Comparison of ENCODE assay signal across 8 mouse cellular contexts in the genomic region with DNA sequence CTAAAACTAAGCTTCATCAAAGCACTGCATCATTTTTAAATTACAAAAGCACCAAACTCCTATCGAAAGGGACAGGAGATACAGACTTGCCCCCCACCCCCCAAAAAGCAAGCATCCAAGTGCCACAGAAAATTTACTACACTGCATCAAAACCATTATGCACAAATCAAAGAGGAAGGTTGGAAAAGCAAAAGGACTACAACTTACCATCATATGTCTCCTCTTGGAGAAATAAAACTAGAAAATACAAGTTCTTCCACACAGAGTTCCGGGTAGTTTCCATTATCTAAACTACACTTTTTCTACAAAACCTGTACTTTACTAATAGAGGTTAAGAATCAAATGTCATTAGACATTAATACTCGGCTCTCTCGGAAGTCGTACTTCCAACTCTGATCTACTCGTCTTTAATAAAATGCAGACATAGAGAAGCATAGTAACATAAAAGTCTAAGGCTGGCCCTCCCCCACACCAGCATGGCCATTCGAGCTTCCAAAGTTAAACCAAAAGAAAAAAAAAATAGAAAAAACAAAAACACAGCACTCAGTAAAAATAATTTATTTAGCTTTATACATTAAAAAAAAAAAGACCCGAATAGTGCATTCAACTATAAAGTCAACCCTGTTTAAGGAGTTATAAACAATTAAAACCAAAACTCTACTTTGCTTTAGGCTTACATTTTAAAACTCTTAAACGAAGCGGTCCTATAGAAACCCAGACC.
DNase-seq lines count a peak whose midpoint lies in the region; ATAC-seq lines count a peak whose summit lies in the region.

No protein-coding gene starts in this region.

- no peaks in the 10 kb centered on the region for H3K9me3 ChIP-seq in lung, embryonic 16.5 days (ENCODE audit: control insufficient read depth, low read length)
- no peaks in the 10 kb centered on the region for H3K9me3 ChIP-seq in embryonic facial prominence, embryonic 11.5 days (replicated peaks; ENCODE audit: control insufficient read depth, low read length)
- H3K9me3 ChIP-seq in intestine, embryonic 15.5 days = no peaks in the 10 kb centered on the region
- H3K9me3 ChIP-seq in neural tube, embryonic 14.5 days (ENCODE audit: control insufficient read depth, low read length) = no peaks in the 10 kb centered on the region

- DNase-seq in lung, postnatal 14 days = no peak
- DNase-seq in embryonic facial prominence, embryonic 11.5 days (ENCODE audit: low spot score) = peak; percentile 53
- no peak for DNase-seq in layer of hippocampus, adult 8-10 months (ENCODE audit: low spot score in 2 of 2)
- DNase-seq in lung, postnatal 25 days (ENCODE audit: low spot score) = no peak

- H3K9ac ChIP-seq in lung, embryonic 16.5 days (ENCODE audit: low read length) = peak overlapping the region; percentile 100
- peak overlapping the region; percentile 100 for H3K9ac ChIP-seq in embryonic facial prominence, embryonic 11.5 days (replicated peaks; ENCODE audit: low read length)
- H3K9ac ChIP-seq in intestine, embryonic 15.5 days = peak overlapping the region; percentile 98
- peak overlapping the region; percentile 99 for H3K9ac ChIP-seq in neural tube, embryonic 14.5 days (replicated peaks; ENCODE audit: low read depth, low read length)

- WGBS in lung, embryonic 16.5 days = 1% methylated on average over 10 of the region's 10 CpGs
- WGBS in embryonic facial prominence, embryonic 11.5 days = 3% methylated on average over 10 of the region's 10 CpGs
- WGBS in intestine, embryonic 15.5 days = 2% methylated on average over 10 of the region's 10 CpGs
- WGBS in neural tube, embryonic 14.5 days = 2% methylated on average over 10 of the region's 10 CpGs

- peaks cover 29% of the 10 kb centered on the region for H3K4me1 ChIP-seq in lung, embryonic 16.5 days (replicated peaks; ENCODE audit: control insufficient read depth, insufficient read depth, low read length)
- no peaks in the 10 kb centered on the region for H3K4me1 ChIP-seq in embryonic facial prominence, embryonic 11.5 days (ENCODE audit: control insufficient read depth, insufficient read depth, low read length)
- peaks cover 12% of the 10 kb centered on the region for H3K4me1 ChIP-seq in intestine, embryonic 15.5 days (replicated peaks)
- peaks cover 25% of the 10 kb centered on the region for H3K4me1 ChIP-seq in neural tube, embryonic 14.5 days (ENCODE audit: control insufficient read depth, insufficient read depth, low read length)

- no peaks in the 10 kb centered on the region for H3K27me3 ChIP-seq in lung, embryonic 16.5 days (ENCODE audit: control insufficient read depth, insufficient read depth, low read depth, low read length)
- H3K27me3 ChIP-seq in embryonic facial prominence, embryonic 11.5 days (ENCODE audit: control insufficient read depth, insufficient read depth, low read length) = no peaks in the 10 kb centered on the region
- no peaks in the 10 kb centered on the region for H3K27me3 ChIP-seq in intestine, embryonic 15.5 days (replicated peaks)
- no peaks in the 10 kb centered on the region for H3K27me3 ChIP-seq in neural tube, embryonic 14.5 days (ENCODE audit: control insufficient read depth, insufficient read depth, low read length)

- peak overlapping the region; percentile 100 for H3K27ac ChIP-seq in lung, embryonic 16.5 days (ENCODE audit: low read length)
- peak overlapping the region; percentile 100 for H3K27ac ChIP-seq in embryonic facial prominence, embryonic 11.5 days (replicated peaks; ENCODE audit: low read depth, low read length)
- H3K27ac ChIP-seq in intestine, embryonic 15.5 days = peak overlapping the region; percentile 99
- peak overlapping the region; percentile 100 for H3K27ac ChIP-seq in neural tube, embryonic 14.5 days (ENCODE audit: low read depth, low read length)

- ATAC-seq in lung, embryonic 16.5 days (ENCODE audit: low read depth) = no peak
- no peak for ATAC-seq in embryonic facial prominence, embryonic 11.5 days (replicated peaks; ENCODE audit: insufficient number of reproducible peaks, low FRiP score, low TSS enrichment, low read depth)
- no peak for ATAC-seq in intestine, embryonic 15.5 days
- ATAC-seq in neural tube, embryonic 14.5 days (ENCODE audit: low read depth) = no peak
- no peak for ATAC-seq in inflammation-experienced regulatory T-cells, adult 6 months

- H3K36me3 ChIP-seq in lung, embryonic 16.5 days (ENCODE audit: control insufficient read depth, insufficient read depth, low read length) = peaks cover 13% of the 10 kb centered on the region
- H3K36me3 ChIP-seq in embryonic facial prominence, embryonic 11.5 days (replicated peaks; ENCODE audit: control insufficient read depth, insufficient read depth, low read depth, low read length) = peaks cover 10% of the 10 kb centered on the region
- H3K36me3 ChIP-seq in intestine, embryonic 15.5 days = peaks cover 4% of the 10 kb centered on the region; the same call in 1 of the 2 replicates
- H3K36me3 ChIP-seq in neural tube, embryonic 14.5 days (ENCODE audit: control insufficient read depth, insufficient read depth, low read length) = no peaks in the 10 kb centered on the region

- H3K4me3 ChIP-seq in lung, embryonic 16.5 days (ENCODE audit: low read length) = peak overlapping the region; percentile 95
- peak overlapping the region; percentile 96 for H3K4me3 ChIP-seq in embryonic facial prominence, embryonic 11.5 days (ENCODE audit: low read depth, low read length)
- H3K4me3 ChIP-seq in intestine, embryonic 15.5 days (replicated peaks) = peak overlapping the region; percentile 94
- H3K4me3 ChIP-seq in neural tube, embryonic 14.5 days (ENCODE audit: low read depth, low read length) = peak overlapping the region; percentile 98

- H3K4me2 ChIP-seq in lung, embryonic 16.5 days (ENCODE audit: low read depth, low read length) = peak overlapping the region; percentile 79
- peak overlapping the region; percentile 57 for H3K4me2 ChIP-seq in embryonic facial prominence, embryonic 11.5 days (ENCODE audit: low read depth, low read length)
- H3K4me2 ChIP-seq in intestine, embryonic 15.5 days (replicated peaks) = peak overlapping the region; percentile 70
- H3K4me2 ChIP-seq in neural tube, embryonic 14.5 days (ENCODE audit: low read depth, low read length) = peak overlapping the region; percentile 80
